Mouse (Mus musculus) frontal cortex, postnatal 14 days (tissue): ENCODE data around the gene Ugt2b36.
"Not testable (repeated sequence)": the region's sequence is repeated elsewhere in the genome, so short reads cannot be mapped to it uniquely, and the experiment has no call there.

Experiments
- DNase-seq, 2 experiments: peaks; one replicate each; pipeline ENCODE4 v3.0.0; 2022; ENCODE audit warnings: low spot score in 2 of 2

Gene Ugt2b36

GRCm38 (mm10) chr5:87092346-87093027, at the start of gene Ugt2b36:
TSS of gene Ugt2b36 (minus strand) at chr5:87092555.
- DNase-seq, result no peak

- not testable (repeated sequence) for DNase-seq
These were observed 47.8 kb upstream of the Ugt2b36 start, which contains the start of gene Ugt2b5 for GRCm38 (mm10) chr5:87140196-87140595. TSS of gene Ugt2b5 (minus strand) at chr5:87140318.

- DNase-seq, result not testable (repeated sequence)
These were observed 11.3 kb upstream of the Ugt2b36 start for GRCm38 (mm10) chr5:87103697-87104096.

GRCm38 (mm10) chr5:87091111-87091510, 1.2 kb downstream of the Ugt2b36 start:
- no peak for DNase-seq

- no peak for DNase-seq
These were observed 3.1 kb downstream of the Ugt2b36 start for GRCm38 (mm10) chr5:87089264-87089663.

- no peak for DNase-seq
These were observed 6.1 kb downstream of the Ugt2b36 start for GRCm38 (mm10) chr5:87086269-87086668.

GRCm38 (mm10) chr5:87030624-87031023, 61.7 kb downstream of the Ugt2b36 start:
- no peak for DNase-seq

- DNase-seq, result no peak
These were observed 65.0 kb downstream of the Ugt2b36 start for GRCm38 (mm10) chr5:87027359-87027758.
